Mouse (Mus musculus): Measurements from ENCODE around the gene Tbpl1. TPM values are rescaled to one million over a fixed set of nuclear protein-coding genes. Genes with fewer than 3 reads are reported as not detected.

Tbpl1 gene
- polyA plus RNA-seq, 1 experiment from 2014 or later, result 20.8 TPM

DNA sequence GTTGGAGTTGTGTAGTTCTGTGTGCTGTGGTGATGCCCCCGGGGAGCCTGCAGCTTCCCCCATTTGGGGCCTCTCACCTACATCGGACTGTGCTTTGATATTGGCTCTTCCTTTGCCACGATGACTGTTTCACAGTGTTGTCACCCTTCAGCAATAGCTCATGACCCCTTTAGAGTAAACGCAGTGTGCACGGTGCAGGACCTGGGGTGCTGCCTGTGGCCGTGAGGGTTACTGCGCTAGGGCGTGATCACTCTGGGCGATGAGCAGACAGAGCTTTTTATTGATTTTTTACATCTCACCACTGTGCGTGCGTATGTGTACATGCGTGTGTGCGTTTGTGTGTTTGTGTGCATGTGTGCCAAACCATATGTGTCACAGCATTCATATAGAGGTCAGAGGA is 63.2 kb downstream of the Tbpl1 start:
- H3K9ac ChIP-seq, result no peak overlapping the region
- H3K27ac ChIP-seq (replicated peaks), result no peak overlapping the region
- ATAC-seq (ENCODE audit: insufficient read depth), result no peak
- H3K4me3 ChIP-seq (replicated peaks), result no peak overlapping the region
- H3K36me3 ChIP-seq (replicated peaks), result no peaks in the 10 kb centered on the region
- no peaks in the 10 kb centered on the region for H3K4me1 ChIP-seq (replicated peaks)
- H3K27me3 ChIP-seq, result no peaks in the 10 kb centered on the region
- no peaks in the 10 kb centered on the region for H3K9me3 ChIP-seq (replicated peaks)
- 71% methylated on average over 13 of the region's 13 CpGs for WGBS (ENCODE audit: insufficient replicate concordance)
- no peak overlapping the region for H3K4me2 ChIP-seq

DNA sequence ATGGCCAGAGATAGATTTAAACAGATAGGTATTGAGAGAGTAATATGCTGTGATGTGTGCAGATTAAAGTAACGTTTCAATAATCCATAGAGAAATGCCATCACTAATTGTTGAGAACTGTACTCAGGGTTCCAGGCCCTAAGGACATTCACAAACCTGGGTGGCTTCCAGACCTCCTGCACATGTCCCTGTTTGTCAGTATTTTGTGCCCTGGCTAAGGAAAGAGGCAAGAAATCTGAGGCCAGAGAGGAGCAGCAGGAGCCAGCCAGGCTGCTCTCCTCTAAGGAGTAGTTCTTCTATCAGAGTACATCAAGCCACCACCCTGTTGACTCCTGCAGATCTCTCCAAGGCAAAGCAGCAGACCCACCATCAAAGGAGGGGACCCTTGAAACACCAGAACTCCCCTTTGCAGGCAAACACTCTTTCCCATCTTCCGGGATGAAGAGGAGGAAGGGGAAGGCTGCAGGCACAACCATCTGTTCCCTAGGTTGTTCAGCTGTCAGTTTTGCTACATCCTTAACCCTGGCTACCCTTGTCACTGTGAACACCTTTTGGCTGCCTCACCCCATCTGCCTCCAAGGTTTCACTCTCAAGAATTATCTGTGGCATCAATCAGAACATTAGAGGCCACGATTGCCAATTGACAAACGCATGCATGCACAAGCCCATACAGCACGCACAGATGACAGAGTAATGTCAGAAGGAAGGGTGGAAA is 71.3 kb downstream of the Tbpl1 start:
- H3K4me3 ChIP-seq (replicated peaks), result no peak overlapping the region
- H3K27ac ChIP-seq (replicated peaks), result no peak overlapping the region
- ATAC-seq (ENCODE audit: insufficient read depth), result no peak
- WGBS (ENCODE audit: insufficient replicate concordance), result 65% methylated on average over 5 of the region's 5 CpGs
- no peaks in the 10 kb centered on the region for H3K9me3 ChIP-seq (replicated peaks)
- no peaks in the 10 kb centered on the region for H3K27me3 ChIP-seq
- no peaks in the 10 kb centered on the region for H3K4me1 ChIP-seq (replicated peaks)
- no peak overlapping the region for H3K4me2 ChIP-seq
- no peak overlapping the region for H3K9ac ChIP-seq
- H3K36me3 ChIP-seq (replicated peaks), result no peaks in the 10 kb centered on the region

DNA sequence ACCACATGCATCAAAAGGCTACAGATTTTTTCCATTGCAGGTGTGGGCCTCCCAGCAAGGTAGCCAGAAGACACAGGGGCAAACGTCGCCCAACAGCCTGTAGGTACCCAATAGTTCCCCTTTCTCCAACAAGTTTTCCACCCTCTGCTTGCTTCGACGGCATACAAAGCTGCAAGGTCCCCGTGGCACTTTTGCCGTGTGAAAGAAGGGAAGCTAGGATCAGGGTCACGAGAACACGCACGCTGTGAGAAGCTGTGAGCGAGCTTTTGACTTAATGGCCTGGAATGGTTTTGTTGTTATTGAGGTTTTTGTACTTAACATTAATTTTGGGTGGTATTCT is 72.4 kb downstream of the Tbpl1 start:
- Histone ChIP-seq H3K36me3 (replicated peaks) (no peaks in the 10 kb centered on the region), H3K27me3 (no peaks in the 10 kb centered on the region), H3K4me3 (replicated peaks) (no peak overlapping the region), H3K4me2 (no peak overlapping the region), H3K9ac (no peak overlapping the region), H3K9me3 (replicated peaks) (no peaks in the 10 kb centered on the region), H3K4me1 (replicated peaks) (no peaks in the 10 kb centered on the region), H3K27ac (replicated peaks) (no peak overlapping the region)
- no peak for ATAC-seq (ENCODE audit: insufficient read depth)
- WGBS (ENCODE audit: insufficient replicate concordance), result 65% methylated on average over 10 of the region's 10 CpGs

DNA sequence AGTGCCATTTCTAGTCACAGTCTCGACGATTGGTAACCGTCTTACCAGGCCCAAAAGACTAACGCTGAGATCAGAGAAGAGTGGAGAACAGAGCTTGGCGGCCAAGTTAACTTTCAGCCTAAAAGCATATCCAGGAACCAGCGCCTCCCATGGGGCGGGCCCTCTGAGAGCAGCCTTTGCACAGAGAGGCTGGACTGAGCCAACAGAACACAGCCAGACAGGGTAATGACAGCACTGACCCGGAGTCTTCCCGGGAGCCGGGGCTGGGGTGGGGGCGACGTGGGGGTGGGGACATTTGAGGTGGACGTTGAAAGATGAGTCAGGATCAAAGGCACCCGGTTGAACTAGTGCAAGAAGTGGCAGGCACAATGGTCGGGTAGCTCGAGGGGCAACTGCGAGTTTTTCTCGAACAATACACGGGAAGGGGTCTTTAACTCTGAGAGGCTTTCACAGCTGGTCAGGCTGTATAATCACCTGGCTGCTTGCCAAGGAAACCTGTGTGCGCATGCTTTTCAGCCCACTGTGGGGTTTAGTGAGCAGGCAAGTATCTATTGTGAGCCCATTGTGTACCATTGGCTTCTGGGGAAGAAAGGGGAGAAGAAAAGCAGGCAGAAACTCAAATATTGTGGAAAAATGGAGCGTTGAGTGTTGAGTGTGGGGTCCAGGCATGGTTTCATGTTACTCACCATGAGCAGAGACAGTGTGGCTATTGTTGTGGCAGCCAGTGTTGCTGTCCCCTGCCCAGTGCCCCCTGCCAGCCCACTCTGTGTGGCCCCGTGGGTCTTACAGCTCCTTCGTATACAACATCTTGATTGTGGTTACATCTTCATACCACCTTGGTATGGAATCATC is 73.0 kb downstream of the Tbpl1 start:
- no peaks in the 10 kb centered on the region for H3K9me3 ChIP-seq (replicated peaks)
- H3K4me1 ChIP-seq (replicated peaks), result no peaks in the 10 kb centered on the region
- no peak for ATAC-seq (ENCODE audit: insufficient read depth)
- H3K36me3 ChIP-seq (replicated peaks), result no peaks in the 10 kb centered on the region
- H3K27ac ChIP-seq (replicated peaks), result no peak overlapping the region
- no peak overlapping the region for H3K4me3 ChIP-seq (replicated peaks)
- no peak overlapping the region for H3K4me2 ChIP-seq
- no peaks in the 10 kb centered on the region for H3K27me3 ChIP-seq
- 61% methylated on average over 23 of the region's 23 CpGs for WGBS (ENCODE audit: insufficient replicate concordance)
- no peak overlapping the region for H3K9ac ChIP-seq

Small RNA genes lying within 50 kb of the gene (microRNA-seq; reads per million reads assigned to microRNA genes)
- gene Mir7663, result not detected

Other genes with a start within 250 kb of the Tbpl1 start
- gene Slc2a12, start 86.9 kb downstream of the Tbpl1 start, polyA plus RNA-seq (2015; fragmentation: Nextera tagmentation; extraction: Ambion mirVana), result 0.05 and 0.23 TPM in 2 replicates
- 4.4 TPM in 2 replicates for gene Tcf21, start 88.2 kb upstream of the Tbpl1 start, polyA plus RNA-seq (2015; fragmentation: Nextera tagmentation; extraction: Ambion mirVana)